Mouse (Mus musculus) heart, embryonic 13.5 days (tissue): Measurements from ENCODE around the gene Lrig1. TPM values are rescaled to one million over a fixed set of nuclear protein-coding genes. Genes with fewer than 3 reads are reported as not detected.

Source experiments
- ATAC-seq: fragments of 200-750 bp; cut with Nextera tagmentation; 2 replicates; pipeline ENCODE4 v1.8.0; 2017; ENCODE audit warnings: moderate TSS enrichment; ENCODE audit not compliant: insufficient number of reproducible peaks, low FRiP score, low TSS enrichment; ENCODE audit errors: extremely low read depth
- H3K27ac ChIP-seq: fragments of 300-500 bp; sonication (generic); replicated peaks from 2 replicates; pipeline ENCODE4 v1.5.1; 2015; ENCODE audit warnings: moderate library complexity, mild to moderate bottlenecking, inconsistent platforms
- H3K27me3 ChIP-seq: fragments of 300-500 bp; sonication (generic); replicated peaks from 2 replicates; pipeline ENCODE4 v1.6.1; 2015; ENCODE audit warnings: mild to moderate bottlenecking, inconsistent platforms
- H3K36me3 ChIP-seq: fragments of 300-500 bp; sonication (generic); 2 replicates; pipeline ENCODE4 v1.6.1; 2015; ENCODE audit warnings: mild to moderate bottlenecking, inconsistent platforms
- H3K4me1 ChIP-seq: fragments of 300-500 bp; sonication (generic); 2 replicates; pipeline ENCODE4 v1.6.1; 2015; ENCODE audit warnings: inconsistent platforms
- H3K4me2 ChIP-seq: fragments of 300-500 bp; sonication (generic); 2 replicates; pipeline ENCODE4 v1.6.1; 2015; ENCODE audit warnings: inconsistent platforms, mild to moderate bottlenecking, moderate library complexity
- H3K4me3 ChIP-seq: fragments of 300-500 bp; sonication (generic); 2 replicates; pipeline ENCODE4 v1.5.1; 2015; ENCODE audit warnings: moderate library complexity, mild to moderate bottlenecking, inconsistent platforms
- H3K9ac ChIP-seq: fragments of 300-500 bp; sonication (generic); 2 replicates; pipeline ENCODE4 v1.6.1; 2015; ENCODE audit warnings: inconsistent platforms, mild to moderate bottlenecking, moderate library complexity
- H3K9me3 ChIP-seq: fragments of 300-500 bp; sonication (generic); 2 replicates; pipeline ENCODE4 v1.6.1; 2016; ENCODE audit warnings: inconsistent platforms
- WGBS: fragments of 180-500 bp; shearing (Covaris S2); methylation state at CpG from one replicate; pipeline ENCODE4 v1.1.7; 2015; ENCODE audit warnings: mixed read lengths; 5-methylcytosine and 5-hydroxymethylcytosine counted together
- polyA plus RNA-seq: library from polyadenylated mRNA; unstranded; fragments of >200 nt; fragmentation: Nextera tagmentation; extraction: Ambion mirVana; gene quantifications from 2 replicates; pipeline ENCODE4 v1.2.1, GENCODE M21; 2015

Lrig1 gene
- polyA plus RNA-seq, 1 experiment from 2014 or later: 8.1 TPM

DNA sequence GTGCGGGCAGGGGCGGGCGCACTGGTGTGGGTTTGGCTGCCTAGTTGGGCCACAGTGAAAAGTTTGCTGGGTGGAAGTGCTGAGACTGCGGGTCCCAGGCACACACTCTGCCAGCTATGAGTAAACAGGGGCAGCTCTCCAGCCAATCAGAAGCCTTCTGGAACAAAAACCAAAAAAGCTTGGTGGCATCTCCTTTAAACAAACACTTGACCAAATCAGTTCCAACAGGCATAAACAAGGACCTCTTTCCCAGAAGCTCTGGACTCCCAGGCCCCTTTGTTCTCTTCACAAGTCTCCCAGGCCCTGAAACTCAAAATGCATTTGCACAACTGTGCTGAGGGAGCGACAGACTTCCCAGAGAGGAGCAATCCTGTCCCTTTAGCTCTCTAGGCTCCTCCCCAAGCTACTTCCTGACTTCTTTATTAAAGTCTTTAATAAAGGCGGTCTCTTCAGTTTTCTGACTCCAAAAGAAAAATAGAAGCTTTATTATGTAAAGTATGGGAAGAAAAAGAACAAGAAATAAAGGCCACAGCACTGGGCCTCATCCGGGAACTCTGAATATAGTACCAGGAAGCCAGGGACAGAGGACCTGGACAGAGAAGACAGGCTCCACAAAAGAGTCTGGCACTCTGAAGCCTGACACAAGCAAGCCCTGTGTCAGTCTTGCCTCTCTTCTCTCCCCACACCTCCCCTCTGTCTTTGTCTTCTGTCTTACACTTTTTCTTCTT is 68.7 kb downstream of the Lrig1 start:
- peaks cover 44% of the 10 kb centered on the region for H3K4me1 ChIP-seq
- no peaks in the 10 kb centered on the region for H3K9me3 ChIP-seq
- H3K4me3 ChIP-seq: no peak overlapping the region
- no peak overlapping the region for H3K27ac ChIP-seq
- WGBS: 64% methylated on average over 7 of the region's 7 CpGs
- H3K36me3 ChIP-seq: peaks cover 23% of the 10 kb centered on the region
- H3K9ac ChIP-seq: 0 out of 2 replicates have a peak overlapping the region, but pooled peaks have one; percentile 42
- H3K27me3 ChIP-seq: no peaks in the 10 kb centered on the region
- no peak overlapping the region for H3K4me2 ChIP-seq
- no peak for ATAC-seq

DNA sequence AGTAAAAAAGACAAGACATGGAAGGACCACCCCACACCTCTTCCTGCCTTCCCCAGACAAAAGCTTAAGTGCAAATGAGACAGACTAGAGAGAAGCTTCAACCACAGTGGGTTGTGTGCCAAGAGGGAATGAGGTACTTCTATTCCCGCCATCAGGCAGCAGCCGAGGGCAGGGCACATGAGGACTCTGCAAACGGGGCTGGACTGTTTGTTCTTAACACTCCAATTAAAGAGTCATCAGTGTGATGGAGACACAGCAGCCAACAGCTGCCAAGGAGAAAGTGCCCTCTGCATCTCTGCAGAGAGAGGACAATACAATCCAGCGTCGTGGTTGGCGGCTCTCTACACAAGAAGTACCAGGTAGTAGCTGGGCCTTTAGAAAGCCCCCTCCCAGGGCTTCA is 71.2 kb downstream of the Lrig1 start:
- Histone ChIP-seq H3K27me3 (no peaks in the 10 kb centered on the region), H3K4me1 (peaks cover 32% of the 10 kb centered on the region), H3K36me3 (peaks cover 48% of the 10 kb centered on the region), H3K4me3 (no peak overlapping the region), H3K9me3 (no peaks in the 10 kb centered on the region), H3K27ac (no peak overlapping the region), H3K9ac (no peak overlapping the region), H3K4me2 (no peak overlapping the region)
- no peak for ATAC-seq
- WGBS: 80% methylated on average over 6 of the region's 6 CpGs

DNA sequence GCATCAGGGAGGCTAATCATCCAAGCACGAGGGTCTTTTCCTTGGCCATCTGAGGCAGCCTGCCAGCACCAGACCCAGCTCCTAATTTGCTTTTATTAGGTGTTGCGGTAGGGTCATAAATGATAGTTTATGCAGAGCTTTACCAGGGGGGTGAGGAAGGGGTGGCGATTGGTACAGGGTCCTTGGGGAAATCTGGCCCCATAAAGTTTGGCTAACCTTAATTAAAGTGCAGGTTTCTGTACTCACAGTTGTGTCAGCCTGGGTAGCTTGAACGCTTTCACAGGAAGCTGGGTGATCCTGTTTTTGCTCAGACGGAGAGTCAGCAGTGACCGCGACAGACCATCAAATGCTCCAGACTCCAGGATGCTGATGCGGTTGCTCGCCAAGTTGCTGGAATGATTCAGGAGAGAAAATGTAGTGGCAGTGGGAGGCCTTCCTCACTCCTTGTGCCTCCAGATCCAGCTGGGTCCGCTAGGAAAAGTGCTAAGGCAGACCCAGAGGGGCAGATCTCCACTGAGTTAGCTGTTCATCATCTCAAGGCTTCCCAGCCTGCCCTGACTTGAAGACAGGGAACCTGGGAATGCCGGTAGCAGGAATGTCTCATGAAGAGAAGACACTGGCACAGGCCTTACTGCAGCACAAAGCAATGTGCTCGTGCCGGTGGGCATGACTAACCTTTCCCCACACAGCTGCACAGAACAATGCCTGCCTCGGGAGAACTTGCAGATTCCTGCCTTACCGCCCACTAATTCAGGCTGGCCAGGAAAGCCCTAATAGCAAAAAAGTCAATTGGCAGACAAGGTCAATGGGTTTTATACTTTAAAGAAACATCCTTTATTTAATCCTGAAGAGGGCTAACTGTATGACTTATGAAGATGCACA is 72.0 kb downstream of the Lrig1 start:
- 66% methylated on average over 15 of the region's 15 CpGs for WGBS
- no peak for ATAC-seq
- Histone ChIP-seq H3K4me1 (peaks cover 31% of the 10 kb centered on the region), H3K36me3 (peaks cover 54% of the 10 kb centered on the region), H3K4me2 (no peak overlapping the region), H3K9ac (0 out of 2 replicates have a peak overlapping the region, but pooled peaks have one; percentile 26), H3K9me3 (no peaks in the 10 kb centered on the region), H3K27ac (no peak overlapping the region; the same call in 1 of the 2 replicates), H3K27me3 (no peaks in the 10 kb centered on the region), H3K4me3 (no peak overlapping the region)

DNA sequence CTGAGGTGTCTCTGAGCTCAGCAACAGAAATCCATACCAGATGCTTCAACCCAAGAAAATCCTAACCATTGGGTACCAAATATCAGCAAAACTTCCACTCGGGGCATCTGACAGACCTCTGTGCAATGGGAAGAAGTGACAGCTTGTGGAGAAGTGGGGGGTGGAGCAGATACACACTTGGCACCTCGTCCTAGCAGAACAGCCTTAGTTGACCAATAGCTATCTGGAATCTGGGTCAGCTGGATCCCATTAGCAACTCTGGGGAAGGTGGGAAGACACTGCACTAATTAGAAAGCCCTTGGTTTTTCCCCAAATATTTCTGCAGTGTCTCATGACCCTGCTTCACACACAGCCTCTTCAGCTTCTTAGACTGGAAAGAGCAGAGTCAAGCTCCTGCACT is 73.2 kb downstream of the Lrig1 start:
- no peak overlapping the region for H3K9ac ChIP-seq
- H3K27me3 ChIP-seq: no peaks in the 10 kb centered on the region
- H3K27ac ChIP-seq: no peak overlapping the region
- ATAC-seq: no peak
- H3K4me1 ChIP-seq: peaks cover 29% of the 10 kb centered on the region
- no peak overlapping the region for H3K4me2 ChIP-seq
- no peaks in the 10 kb centered on the region for H3K9me3 ChIP-seq
- peaks cover 65% of the 10 kb centered on the region for H3K36me3 ChIP-seq
- H3K4me3 ChIP-seq: no peak overlapping the region
- 47% methylated on average over 2 of the region's 2 CpGs for WGBS

DNA sequence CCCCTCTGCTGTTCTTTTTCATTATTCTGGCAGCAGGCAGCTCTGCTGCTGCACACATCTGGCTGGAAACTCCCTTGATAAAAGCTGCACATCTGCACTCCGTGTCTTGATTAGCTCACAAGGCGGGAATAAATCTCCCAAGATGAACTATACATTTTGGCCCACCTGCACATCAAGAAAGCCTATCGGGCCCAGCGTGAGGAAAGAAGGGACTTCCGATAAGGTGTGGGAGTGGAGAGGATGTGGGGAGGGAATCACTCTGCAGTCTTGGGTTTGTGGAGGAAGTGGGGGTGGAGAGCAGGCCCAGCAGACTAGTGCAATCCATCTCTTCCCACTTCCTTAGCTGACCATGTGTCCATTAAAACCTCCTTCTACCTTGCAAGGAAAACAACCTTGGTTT is 74.1 kb downstream of the Lrig1 start:
- H3K36me3 ChIP-seq: peaks cover 74% of the 10 kb centered on the region
- WGBS: 44% methylated on average over 5 of the region's 5 CpGs
- H3K27me3 ChIP-seq: no peaks in the 10 kb centered on the region
- H3K4me1 ChIP-seq: peaks cover 26% of the 10 kb centered on the region
- H3K4me2 ChIP-seq: no peak overlapping the region
- no peak for ATAC-seq
- H3K9me3 ChIP-seq: no peaks in the 10 kb centered on the region
- H3K27ac ChIP-seq: 0 out of 2 replicates have a peak overlapping the region, but pooled peaks have one; percentile 15
- no peak overlapping the region for H3K4me3 ChIP-seq
- no peak overlapping the region for H3K9ac ChIP-seq

DNA sequence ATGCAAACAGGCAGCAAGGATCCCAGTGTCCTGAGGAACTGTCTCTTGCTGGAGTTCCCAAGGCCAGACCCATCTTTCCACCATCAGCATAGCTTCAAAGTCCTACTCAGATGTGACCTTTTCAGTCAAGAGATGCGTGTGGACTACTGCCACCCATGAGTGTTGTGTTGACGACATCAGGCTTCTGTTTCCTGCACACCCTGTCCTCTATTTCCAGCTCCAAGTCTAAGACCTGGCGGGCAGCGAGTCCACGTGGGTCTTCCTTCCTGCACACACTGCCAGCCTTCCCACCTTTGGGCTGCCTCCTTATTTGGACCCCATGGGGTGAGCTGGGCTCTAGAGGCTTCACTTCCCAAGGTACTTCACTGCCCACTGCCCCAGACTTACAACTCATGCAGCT is 75.4 kb downstream of the Lrig1 start:
- WGBS: 73% methylated on average over 5 of the region's 5 CpGs
- no peak overlapping the region for H3K4me3 ChIP-seq
- no peak for ATAC-seq
- no peak overlapping the region for H3K9ac ChIP-seq
- H3K4me1 ChIP-seq: peaks cover 40% of the 10 kb centered on the region
- peaks cover 84% of the 10 kb centered on the region for H3K36me3 ChIP-seq
- no peak overlapping the region for H3K4me2 ChIP-seq
- no peak overlapping the region for H3K27ac ChIP-seq
- no peaks in the 10 kb centered on the region for H3K9me3 ChIP-seq
- no peaks in the 10 kb centered on the region for H3K27me3 ChIP-seq

- Histone ChIP-seq H3K4me3 (no peak overlapping the region), H3K4me1 (peaks cover 51% of the 10 kb centered on the region), H3K9me3 (no peaks in the 10 kb centered on the region), H3K4me2 (no peak overlapping the region), H3K27me3 (no peaks in the 10 kb centered on the region), H3K27ac (no peak overlapping the region), H3K36me3 (peaks cover 94% of the 10 kb centered on the region), H3K9ac (no peak overlapping the region)
- 71% methylated on average over 4 of the region's 4 CpGs for WGBS
- ATAC-seq: no peak
These were observed 77.0 kb downstream of the Lrig1 start for GRCm38 (mm10) chr6:94622983-94623382.

GRCm38 (mm10) chr6:94620801-94621301 is 79.1 kb downstream of the Lrig1 start:
- H3K36me3 ChIP-seq: peaks cover 95% of the 10 kb centered on the region
- 0 out of 2 replicates have a peak overlapping the region, but pooled peaks have one; percentile 28 for H3K27ac ChIP-seq
- H3K4me2 ChIP-seq: no peak overlapping the region
- H3K4me3 ChIP-seq: no peak overlapping the region
- no peaks in the 10 kb centered on the region for H3K9me3 ChIP-seq
- H3K27me3 ChIP-seq: no peaks in the 10 kb centered on the region
- 67% methylated on average over 9 of the region's 9 CpGs for WGBS
- peaks cover 40% of the 10 kb centered on the region for H3K4me1 ChIP-seq
- H3K9ac ChIP-seq: peak overlapping the region; percentile 50
- ATAC-seq: no peak

- H3K36me3 ChIP-seq: peaks cover 95% of the 10 kb centered on the region
- H3K27me3 ChIP-seq: no peaks in the 10 kb centered on the region
- peaks cover 36% of the 10 kb centered on the region for H3K4me1 ChIP-seq
- WGBS: 62% methylated on average over 6 of the region's 6 CpGs
- no peak overlapping the region for H3K27ac ChIP-seq
- H3K9me3 ChIP-seq: no peaks in the 10 kb centered on the region
- H3K4me2 ChIP-seq: no peak overlapping the region
- ATAC-seq: no peak
- peak overlapping the region; percentile 50; the same call in 1 of the 2 replicates for H3K9ac ChIP-seq
- H3K4me3 ChIP-seq: no peak overlapping the region
These were observed 79.7 kb downstream of the Lrig1 start for GRCm38 (mm10) chr6:94620287-94620686.

GRCm38 (mm10) chr6:94618671-94619070 is 81.3 kb downstream of the Lrig1 start:
- H3K4me2 ChIP-seq: no peak overlapping the region
- H3K9me3 ChIP-seq: no peaks in the 10 kb centered on the region
- no peak overlapping the region for H3K4me3 ChIP-seq
- peaks cover 93% of the 10 kb centered on the region for H3K36me3 ChIP-seq
- 68% methylated on average over 5 of the region's 5 CpGs for WGBS
- H3K27me3 ChIP-seq: no peaks in the 10 kb centered on the region
- no peak overlapping the region for H3K9ac ChIP-seq
- ATAC-seq: no peak
- peaks cover 44% of the 10 kb centered on the region for H3K4me1 ChIP-seq
- no peak overlapping the region for H3K27ac ChIP-seq

GRCm38 (mm10) chr6:94615936-94616335 is 84.0 kb downstream of the Lrig1 start:
- peaks cover 95% of the 10 kb centered on the region for H3K36me3 ChIP-seq
- peaks cover 38% of the 10 kb centered on the region for H3K4me1 ChIP-seq
- H3K4me3 ChIP-seq: no peak overlapping the region
- 74% methylated on average over 4 of the region's 4 CpGs for WGBS
- no peak for ATAC-seq
- H3K9me3 ChIP-seq: no peaks in the 10 kb centered on the region
- no peaks in the 10 kb centered on the region for H3K27me3 ChIP-seq
- H3K27ac ChIP-seq: no peak overlapping the region
- no peak overlapping the region for H3K9ac ChIP-seq
- H3K4me2 ChIP-seq: no peak overlapping the region
